Mouse (Mus musculus) erythroblast, adult 5-6 weeks (primary cell): Measurements from ENCODE around the gene Nkain4. TPM values are rescaled to one million over a fixed set of nuclear protein-coding genes. Genes with fewer than 3 reads are reported as not detected.

Experiments used
- ATAC-seq: replicated peaks from 2 replicates; pipeline ENCODE4 v1.8.0; 2016; ENCODE audit warnings: moderate number of reproducible peaks, mild to moderate bottlenecking, moderate TSS enrichment, inconsistent platforms; ENCODE audit not compliant: poor library complexity, low FRiP score, severe bottlenecking
- total RNA-seq, 2 experiments: library from RNA; stranded (forward) in 1 of 2; stranded (reverse) in 1 of 2; fragments of 150-400 nt in 1 of 2; fragments of 200-764, 138-1000 nt in 1 of 2; gene quantifications; 2 replicates each; pipeline versions ENCODE4 v1.2.3 to v1.2.4; 2015 to 2017; ENCODE audit warnings: low replicate concordance in 2 of 2

The Nkain4 gene
- total RNA-seq, 2 experiments from 2014 or later, result not detected

DNA sequence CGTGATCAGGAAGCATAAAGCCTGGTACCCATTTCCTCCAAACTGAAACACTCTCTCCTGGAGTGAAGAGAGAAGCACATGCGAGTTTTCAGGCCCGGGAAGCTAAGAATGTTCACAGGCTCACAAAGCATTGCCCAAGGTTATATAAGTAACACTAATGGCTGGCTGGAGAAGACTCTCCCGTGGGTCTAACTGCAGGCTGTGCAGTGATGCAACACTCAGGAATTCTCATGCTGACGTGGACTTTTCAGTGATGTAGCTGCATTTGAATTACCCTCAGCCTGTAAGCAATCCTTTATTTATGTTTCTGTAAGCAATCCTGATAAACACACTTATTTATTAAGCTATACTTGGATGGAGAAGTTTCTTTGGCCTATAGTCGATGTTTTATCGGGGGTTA, 5.1 kb upstream of the Nkain4 start:
- no peak for ATAC-seq

DNA sequence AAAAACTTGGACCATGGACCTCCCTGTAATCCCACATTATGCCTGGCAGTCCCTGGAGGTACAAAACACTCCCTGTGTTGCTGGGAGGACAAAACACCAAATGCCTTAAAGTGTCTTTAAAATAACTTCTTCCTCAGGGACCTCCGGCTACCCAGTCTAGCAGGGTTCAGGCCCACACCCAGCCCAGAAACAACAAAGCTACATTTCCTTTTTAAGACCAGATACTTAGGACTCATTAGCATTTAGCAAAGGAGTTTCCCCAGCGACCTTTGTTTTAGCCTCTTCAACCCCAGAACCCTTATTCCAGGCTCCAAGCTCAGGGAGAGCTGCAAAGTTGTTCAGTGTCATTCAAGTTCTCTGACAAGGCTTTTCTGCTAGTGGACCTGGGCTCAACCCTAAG, 861 bp downstream of the Nkain4 start:
- ATAC-seq, result no peak

- ATAC-seq, result no peak
These were observed 1.7 kb downstream of the Nkain4 start for GRCm38 (mm10) chr2:180952731-180953171.

GRCm38 (mm10) chr2:180949947-180950346, 4.6 kb downstream of the Nkain4 start:
- no peak for ATAC-seq

DNA sequence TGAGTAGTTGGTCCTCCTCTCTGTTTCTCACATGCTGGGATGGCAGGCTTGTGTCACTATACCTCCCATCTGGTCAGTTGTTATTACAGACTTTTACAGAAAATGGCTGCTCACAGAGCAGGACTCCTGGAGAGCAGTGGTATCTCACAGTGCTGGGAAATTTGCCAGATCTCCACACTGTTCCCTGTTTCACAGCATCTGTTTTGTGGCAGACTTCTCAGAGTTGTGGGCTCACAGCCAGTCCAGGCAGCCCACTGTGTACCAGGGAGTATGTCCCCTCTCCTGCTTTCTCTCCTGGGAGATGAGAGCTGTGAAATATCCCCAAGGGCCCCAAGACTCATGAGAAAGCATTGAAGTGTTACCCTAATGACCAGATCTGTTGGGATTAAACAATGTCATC, 12.6 kb downstream of the Nkain4 start:
- no peak for ATAC-seq

GRCm38 (mm10) chr2:180940187-180940586, 14.3 kb downstream of the Nkain4 start:
- no peak for ATAC-seq

GRCm38 (mm10) chr2:180932418-180932817, 22.1 kb downstream of the Nkain4 start:
- no peak for ATAC-seq

DNA sequence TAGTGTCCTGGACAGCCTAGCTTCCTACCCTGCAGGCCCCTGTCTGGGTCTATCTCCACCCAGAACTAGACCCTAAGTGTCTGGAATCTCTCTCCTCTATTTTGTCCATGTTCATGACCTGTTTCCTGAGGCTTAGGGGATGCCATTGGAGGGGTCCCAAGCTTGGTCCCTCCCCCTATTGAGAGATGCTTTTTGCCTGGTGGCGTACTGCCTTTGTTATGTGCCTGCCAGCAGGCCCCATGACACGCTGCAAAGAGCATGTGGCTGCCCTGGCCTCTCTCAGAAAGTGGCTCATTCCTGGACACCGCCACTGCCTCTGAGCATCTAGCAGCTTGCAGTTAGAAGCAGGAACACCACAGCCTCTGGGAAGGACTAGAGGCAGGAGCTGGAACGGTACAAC, 25.8 kb downstream of the Nkain4 start, which contains the start of gene Birc7:
Gene Birc7, plus strand, starts transcription at position 301 of the 400 bp plus-strand sequence.
- no peak for ATAC-seq

GRCm38 (mm10) chr2:180925176-180925575, 29.3 kb downstream of the Nkain4 start:
- ATAC-seq, result peak; percentile 55

DNA sequence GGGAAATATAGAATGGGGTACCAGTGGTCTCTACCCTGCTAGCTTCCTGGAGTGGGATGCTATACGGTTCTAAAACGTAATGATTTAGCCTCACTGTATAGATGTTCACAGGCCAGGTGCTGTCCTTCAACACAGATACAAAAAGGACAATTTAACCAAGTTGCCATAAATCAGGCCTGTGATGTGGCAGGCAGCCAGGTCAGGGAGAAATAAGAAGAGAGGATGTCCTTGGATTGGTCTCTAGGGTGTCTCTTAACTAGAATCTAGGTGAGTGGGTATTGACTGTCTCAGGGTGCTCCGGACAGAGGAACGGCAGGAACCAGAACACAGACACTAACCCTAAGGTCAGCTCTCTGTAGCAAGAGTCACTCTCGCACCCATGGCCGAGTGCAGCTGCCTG, 31.8 kb downstream of the Nkain4 start:
- ATAC-seq, result no peak

DNA sequence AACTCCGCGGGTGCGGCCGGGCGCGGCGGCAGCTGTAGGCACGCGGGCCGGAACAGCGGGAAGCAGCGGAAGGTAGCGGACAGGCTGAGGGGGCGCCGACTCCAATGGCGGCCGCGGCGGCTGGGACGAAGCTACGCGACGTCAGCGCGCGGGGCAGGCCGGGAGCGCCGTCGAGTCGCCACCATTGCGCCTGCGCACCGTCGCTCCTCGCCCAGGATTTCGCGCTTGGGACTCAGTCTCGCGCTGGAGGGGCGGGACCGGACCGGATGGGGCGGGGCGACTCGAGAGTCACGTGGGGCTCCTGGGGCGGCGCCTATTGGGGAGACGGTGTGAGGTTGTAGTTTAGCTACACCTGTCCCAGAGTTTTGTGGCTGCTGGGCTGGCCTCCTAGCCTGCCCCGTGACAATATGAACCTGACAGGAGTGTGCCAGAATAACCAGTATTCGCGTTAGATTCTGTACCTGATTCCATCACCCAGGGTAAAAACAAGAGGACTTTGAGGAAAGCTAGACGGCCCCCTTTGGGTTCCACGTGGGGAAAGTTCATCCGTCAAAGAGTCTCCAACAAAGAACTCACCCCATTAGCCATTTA, 33.6 kb downstream of the Nkain4 start, which contains the start of gene Ythdf1:
Gene Ythdf1, minus strand, starts transcription at position 140 of the 591 bp plus-strand sequence.
- peak; percentile 91 for ATAC-seq

GRCm38 (mm10) chr2:180919913-180920809, 34.3 kb downstream of the Nkain4 start:
- peak; percentile 49 for ATAC-seq

- no peak for ATAC-seq
These were observed 38.5 kb downstream of the Nkain4 start for GRCm38 (mm10) chr2:180915886-180916433.

GRCm38 (mm10) chr2:180910928-180911327, 43.6 kb downstream of the Nkain4 start:
- ATAC-seq, result no peak

DNA sequence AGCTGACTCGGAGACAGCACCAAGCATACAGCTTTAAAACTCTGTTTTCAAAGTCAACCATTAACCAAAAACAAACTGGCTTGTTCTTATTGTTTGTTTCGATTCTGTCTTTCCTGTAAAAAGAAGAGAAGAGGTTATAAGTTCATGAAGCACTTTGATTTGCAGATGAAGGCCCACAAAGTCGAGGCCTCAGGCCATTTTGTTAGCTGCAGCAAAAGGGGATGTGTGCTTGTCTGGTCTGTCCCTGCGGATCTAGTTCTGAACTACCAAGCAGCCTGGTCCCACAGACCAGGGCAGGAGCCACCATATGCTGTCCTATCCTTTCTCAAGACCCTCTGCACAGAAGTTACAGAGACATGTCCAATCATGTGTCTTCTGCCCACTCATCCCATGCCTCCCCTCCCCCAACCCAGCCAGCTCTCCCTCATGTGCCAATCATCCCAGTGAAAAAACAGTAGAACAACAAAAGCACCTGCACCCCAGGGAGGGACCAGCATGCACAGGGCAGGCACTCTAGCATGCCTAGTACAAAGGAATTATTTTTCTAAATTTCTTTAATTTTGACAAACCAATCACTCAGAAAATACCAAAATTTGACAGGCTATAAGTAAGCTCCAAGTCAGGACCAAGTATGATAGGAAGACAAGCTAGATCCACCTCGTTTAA, 48.8 kb downstream of the Nkain4 start:
- no peak for ATAC-seq

GRCm38 (mm10) chr2:180904435-180905208, 49.9 kb downstream of the Nkain4 start:
- no peak for ATAC-seq

DNA sequence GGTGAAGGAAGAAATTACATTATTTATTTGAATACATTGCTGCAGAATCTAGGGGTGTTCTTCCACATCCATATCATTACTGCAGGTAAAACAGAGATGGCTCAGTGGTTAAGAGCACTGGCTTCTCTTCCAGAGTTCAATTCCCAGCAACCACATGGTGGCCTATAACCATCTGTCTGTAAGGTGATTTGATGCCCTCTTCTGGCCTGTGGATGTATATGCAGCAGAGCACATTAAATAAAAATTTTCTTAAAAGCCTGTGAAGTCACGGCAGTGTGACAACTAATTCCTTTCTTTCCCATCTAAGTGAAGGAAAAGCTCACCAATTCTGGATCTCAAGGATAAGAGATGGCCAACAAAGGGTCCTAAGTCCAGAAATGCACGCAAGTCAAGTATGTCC, 52.4 kb downstream of the Nkain4 start:
- no peak for ATAC-seq

GRCm38 (mm10) chr2:180897857-180898256, 56.6 kb downstream of the Nkain4 start:
- ATAC-seq, result no peak

DNA sequence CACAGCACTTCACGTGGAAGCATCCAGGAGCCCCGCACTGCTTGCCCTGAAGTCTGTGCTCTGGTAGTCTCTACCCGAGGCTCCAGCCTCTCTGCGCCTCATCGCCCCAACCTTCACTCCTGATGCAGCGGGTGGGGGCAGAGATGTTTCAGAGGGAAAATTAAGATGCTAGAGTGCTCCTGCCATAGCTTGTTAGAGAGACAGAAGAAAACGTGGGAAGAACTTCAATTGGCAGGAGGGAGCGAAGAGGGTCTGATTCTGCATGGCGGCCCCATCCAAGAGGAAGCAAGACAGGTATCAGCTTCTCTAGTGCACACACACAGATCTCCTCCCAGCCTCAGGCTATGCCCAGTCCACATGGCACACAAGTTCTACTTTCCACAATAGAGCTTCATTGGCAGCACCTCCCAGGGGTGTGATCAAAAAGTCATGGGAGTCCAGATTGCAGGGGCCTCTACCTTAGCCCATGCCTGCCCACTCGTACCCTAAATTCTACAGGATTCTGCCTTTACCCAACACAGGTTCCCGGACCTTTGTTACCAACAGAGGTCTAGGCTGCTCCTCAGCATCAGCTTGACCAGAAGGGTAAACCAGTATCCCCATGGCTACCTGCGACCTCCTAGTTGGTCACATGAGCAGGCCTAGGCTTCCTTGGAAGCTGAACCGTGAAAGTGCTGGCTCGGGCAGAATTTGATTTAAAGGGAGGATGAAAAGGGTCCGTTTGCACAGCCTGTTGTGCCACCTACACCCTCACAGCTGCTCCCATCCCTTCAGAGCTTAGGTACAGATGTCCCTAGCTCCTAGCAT, 57.5 kb downstream of the Nkain4 start:
- ATAC-seq, result no peak
